Mouse (Mus musculus): ENCODE data around the gene Iqsec3. TPM values are rescaled to one million over a fixed set of nuclear protein-coding genes. Genes with fewer than 3 reads are reported as not detected.

Gene Iqsec3
- polyA plus RNA-seq, 1 experiment from 2014 or later = 0.16 TPM

GRCm38 (mm10) chr6:121401826-121402660 lies 71.4 kb downstream of the Iqsec3 start:
- Histone ChIP-seq H3K4me1 (replicated peaks; ENCODE audit: control insufficient read depth, insufficient read depth, low read length) (no peaks in the 10 kb centered on the region), H3K36me3 (ENCODE audit: control insufficient read depth, insufficient read depth) (no peaks in the 10 kb centered on the region), H3K9ac (ENCODE audit: low read depth, low read length) (no peak overlapping the region), H3K27me3 (replicated peaks; ENCODE audit: control insufficient read depth, insufficient read depth, low read length) (no peaks in the 10 kb centered on the region), H3K4me3 (ENCODE audit: low read depth, low read length) (no peak overlapping the region), H3K27ac (ENCODE audit: low read depth, low read length) (no peak overlapping the region), H3K4me2 (replicated peaks; ENCODE audit: low read depth) (no peak overlapping the region), H3K9me3 (ENCODE audit: control insufficient read depth) (no peaks in the 10 kb centered on the region)
- ATAC-seq = no peak
- 78% methylated on average over 14 of the region's 14 CpGs for WGBS
- no peak for TF ChIP-seq CTCF (IDR thresholded peaks at IDR 0.05; ENCODE audit: low read depth)

DNA sequence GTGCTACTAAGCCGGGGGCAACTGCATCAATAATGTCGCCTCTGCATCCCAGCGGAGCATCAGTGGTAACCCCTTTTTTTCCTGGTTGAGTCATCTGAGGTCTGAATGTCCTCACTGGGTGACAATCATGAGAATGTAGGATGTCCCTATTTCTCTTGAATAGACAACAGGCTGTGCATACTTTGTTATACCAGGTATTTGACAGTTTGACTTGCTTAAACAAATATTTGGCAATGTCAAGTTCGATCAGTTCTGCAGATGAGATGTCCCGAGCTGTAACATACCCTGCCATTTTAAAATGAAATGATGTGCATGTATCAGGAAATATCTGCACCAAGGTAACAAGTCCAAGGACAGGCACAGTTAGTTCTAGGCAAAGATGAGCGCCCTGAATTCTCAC lies 72.3 kb downstream of the Iqsec3 start:
- no peak for ATAC-seq
- Histone ChIP-seq H3K9ac (ENCODE audit: low read depth, low read length) (no peak overlapping the region), H3K4me2 (replicated peaks; ENCODE audit: low read depth) (no peak overlapping the region), H3K9me3 (ENCODE audit: control insufficient read depth) (no peaks in the 10 kb centered on the region), H3K4me3 (ENCODE audit: low read depth, low read length) (no peak overlapping the region), H3K27me3 (replicated peaks; ENCODE audit: control insufficient read depth, insufficient read depth, low read length) (no peaks in the 10 kb centered on the region), H3K27ac (ENCODE audit: low read depth, low read length) (no peak overlapping the region), H3K4me1 (replicated peaks; ENCODE audit: control insufficient read depth, insufficient read depth, low read length) (no peaks in the 10 kb centered on the region), H3K36me3 (ENCODE audit: control insufficient read depth, insufficient read depth) (no peaks in the 10 kb centered on the region)
- TF ChIP-seq CTCF (IDR thresholded peaks at IDR 0.05; ENCODE audit: low read depth) = no peak
- 70% methylated on average over 6 of the region's 6 CpGs for WGBS

DNA sequence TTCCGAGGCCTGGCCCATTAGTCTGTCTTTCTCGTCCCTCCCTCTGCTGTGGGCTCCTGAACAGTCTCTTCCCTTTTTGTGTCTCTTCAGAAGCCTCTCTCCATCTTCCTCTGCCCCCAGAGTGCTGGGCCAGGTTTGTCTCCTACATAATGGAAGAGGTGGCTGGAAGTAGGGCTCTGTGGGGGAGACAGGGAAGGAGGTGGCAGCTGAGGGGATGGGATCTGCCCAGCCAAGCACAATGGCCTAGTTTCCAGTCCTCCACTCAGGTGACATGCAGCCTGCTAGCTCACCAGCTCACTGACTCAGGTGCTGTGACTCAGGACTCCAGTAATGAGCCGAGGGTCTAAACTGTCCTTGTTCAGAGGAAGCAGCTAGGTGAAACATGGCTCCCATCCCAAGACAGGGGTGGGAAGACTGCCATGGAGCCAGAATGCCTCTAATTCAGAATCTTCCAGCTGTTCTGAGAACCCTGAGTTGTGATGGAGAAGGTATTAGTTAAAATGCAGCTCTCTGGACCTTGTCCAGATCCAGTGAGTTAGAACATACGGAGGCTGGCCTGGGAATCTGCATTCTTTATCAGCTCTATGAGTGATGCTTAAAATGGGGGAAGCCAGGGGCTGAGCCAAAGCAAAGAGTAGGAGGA lies 80.7 kb downstream of the Iqsec3 start:
- Histone ChIP-seq H3K27me3 (replicated peaks; ENCODE audit: control insufficient read depth, insufficient read depth, low read length) (no peaks in the 10 kb centered on the region), H3K9ac (ENCODE audit: low read depth, low read length) (no peak overlapping the region), H3K4me1 (replicated peaks; ENCODE audit: control insufficient read depth, insufficient read depth, low read length) (no peaks in the 10 kb centered on the region), H3K4me2 (replicated peaks; ENCODE audit: low read depth) (no peak overlapping the region), H3K36me3 (ENCODE audit: control insufficient read depth, insufficient read depth) (no peaks in the 10 kb centered on the region), H3K4me3 (ENCODE audit: low read depth, low read length) (no peak overlapping the region), H3K27ac (ENCODE audit: low read depth, low read length) (no peak overlapping the region), H3K9me3 (ENCODE audit: control insufficient read depth) (no peaks in the 10 kb centered on the region)
- no peak for TF ChIP-seq CTCF (IDR thresholded peaks at IDR 0.05; ENCODE audit: low read depth)
- WGBS = 78% methylated on average over 4 of the region's 4 CpGs
- no peak for ATAC-seq

- Histone ChIP-seq H3K4me3 (ENCODE audit: low read depth, low read length) (no peak overlapping the region), H3K27ac (ENCODE audit: low read depth, low read length) (no peak overlapping the region), H3K4me2 (replicated peaks; ENCODE audit: low read depth) (no peak overlapping the region), H3K4me1 (replicated peaks; ENCODE audit: control insufficient read depth, insufficient read depth, low read length) (no peaks in the 10 kb centered on the region), H3K36me3 (ENCODE audit: control insufficient read depth, insufficient read depth) (no peaks in the 10 kb centered on the region), H3K9me3 (ENCODE audit: control insufficient read depth) (no peaks in the 10 kb centered on the region), H3K9ac (ENCODE audit: low read depth, low read length) (no peak overlapping the region), H3K27me3 (replicated peaks; ENCODE audit: control insufficient read depth, insufficient read depth, low read length) (no peaks in the 10 kb centered on the region)
- no peak for TF ChIP-seq CTCF (IDR thresholded peaks at IDR 0.05; ENCODE audit: low read depth)
- whole genome bisulfite sequencing = 85% methylated on average over 3 of the region's 3 CpGs
- no peak for ATAC-seq
These were observed 88.1 kb downstream of the Iqsec3 start for GRCm38 (mm10) chr6:121385397-121385796.

GRCm38 (mm10) chr6:121382071-121382470 lies 91.4 kb downstream of the Iqsec3 start:
- H3K36me3 ChIP-seq (ENCODE audit: control insufficient read depth, insufficient read depth) = no peaks in the 10 kb centered on the region
- H3K4me3 ChIP-seq (ENCODE audit: low read depth, low read length) = no peak overlapping the region
- H3K27ac ChIP-seq (ENCODE audit: low read depth, low read length) = no peak overlapping the region
- no peaks in the 10 kb centered on the region for H3K4me1 ChIP-seq (replicated peaks; ENCODE audit: control insufficient read depth, insufficient read depth, low read length)
- 65% methylated on average over 10 of the region's 10 CpGs for WGBS
- H3K4me2 ChIP-seq (replicated peaks; ENCODE audit: low read depth) = no peak overlapping the region
- no peaks in the 10 kb centered on the region for H3K9me3 ChIP-seq (ENCODE audit: control insufficient read depth)
- no peaks in the 10 kb centered on the region for H3K27me3 ChIP-seq (replicated peaks; ENCODE audit: control insufficient read depth, insufficient read depth, low read length)
- no peak for TF ChIP-seq CTCF (IDR thresholded peaks at IDR 0.05; ENCODE audit: low read depth)
- no peak overlapping the region for H3K9ac ChIP-seq (ENCODE audit: low read depth, low read length)
- no peak for ATAC-seq

DNA sequence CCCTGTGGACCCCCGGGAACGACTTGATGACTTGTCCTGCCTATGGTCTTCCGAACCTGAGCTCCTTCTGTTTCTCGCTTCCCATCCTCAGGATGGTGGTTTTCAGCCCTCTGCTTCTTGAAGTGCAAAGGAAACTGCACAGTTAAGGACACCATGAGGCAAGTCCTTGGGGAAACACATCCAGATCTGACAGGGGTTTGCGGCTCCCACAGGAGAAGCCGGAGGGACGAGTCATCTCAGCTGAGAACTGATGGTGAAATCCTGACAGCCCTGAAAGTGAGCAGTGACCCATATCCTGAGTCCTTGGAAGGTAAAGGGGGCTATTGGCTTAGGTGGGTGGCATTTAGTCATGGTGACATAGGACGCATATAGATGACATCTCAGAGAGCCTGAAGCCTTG lies 92.9 kb downstream of the Iqsec3 start:
- Histone ChIP-seq H3K9ac (ENCODE audit: low read depth, low read length) (no peak overlapping the region), H3K4me2 (replicated peaks; ENCODE audit: low read depth) (no peak overlapping the region)
- no peak for TF ChIP-seq CTCF (IDR thresholded peaks at IDR 0.05; ENCODE audit: low read depth)

More for the DNA sequence above, 92.9 kb downstream of the Iqsec3 start:
- WGBS = 82% methylated on average over 8 of the region's 8 CpGs
- Histone ChIP-seq H3K4me3 (ENCODE audit: low read depth, low read length) (no peak overlapping the region), H3K4me1 (replicated peaks; ENCODE audit: control insufficient read depth, insufficient read depth, low read length) (no peaks in the 10 kb centered on the region), H3K27me3 (replicated peaks; ENCODE audit: control insufficient read depth, insufficient read depth, low read length) (no peaks in the 10 kb centered on the region), H3K9me3 (ENCODE audit: control insufficient read depth) (no peaks in the 10 kb centered on the region), H3K27ac (ENCODE audit: low read depth, low read length) (no peak overlapping the region), H3K36me3 (ENCODE audit: control insufficient read depth, insufficient read depth) (no peaks in the 10 kb centered on the region)
- no peak for ATAC-seq

Measured in intestine, postnatal 0 days (tissue).